Mouse (Mus musculus) heart, embryonic 14.5 days (tissue): Measurements from ENCODE around the gene Rap1a. TPM values are rescaled to one million over a fixed set of nuclear protein-coding genes. Genes with fewer than 3 reads are reported as not detected.

Experiments used
- ATAC-seq: fragments of 200-750 bp; cut with Nextera tagmentation; 2 replicates; pipeline ENCODE4 v1.8.0; 2017; ENCODE audit warnings: low read depth, moderate TSS enrichment; ENCODE audit not compliant: insufficient number of reproducible peaks, insufficient read depth, low FRiP score
- H3K27ac ChIP-seq, 2 experiments: fragments of 200-500 bp in 1 of 2; fragments of 300-500 bp in 1 of 2; sonication (generic) in 1 of 2; replicated peaks in 1 of 2; 2 replicates each; pipeline ENCODE4 v1.5.1; 2012 to 2014; ENCODE audit warnings: low read depth in 2 of 2, low read length in 2 of 2, control low read depth in 1 of 2, mild to moderate bottlenecking in 1 of 2, mixed read lengths in 1 of 2; ENCODE audit not compliant: control insufficient read depth in 1 of 2, insufficient read depth in 1 of 2
- H3K27me3 ChIP-seq: fragments of 300-500 bp; sonication (generic); 2 replicates; pipeline ENCODE4 v1.6.1; 2014; ENCODE audit warnings: mild to moderate bottlenecking, low read length, control low read depth; ENCODE audit not compliant: control insufficient read depth, insufficient read depth
- H3K36me3 ChIP-seq: fragments of 300-500 bp; sonication (generic); 2 replicates; pipeline ENCODE4 v1.6.1; 2014; ENCODE audit warnings: mild to moderate bottlenecking, control low read depth, low read length, mixed read lengths; ENCODE audit not compliant: control insufficient read depth, insufficient read depth
- H3K4me1 ChIP-seq, 2 experiments: fragments of 200-500 bp in 1 of 2; fragments of 300-500 bp in 1 of 2; sonication (generic) in 1 of 2; 2 replicates each; pipeline ENCODE4 v1.6.1; 2012 to 2014; ENCODE audit warnings: low read length in 2 of 2, control low read depth in 1 of 2, mixed read lengths in 1 of 2; ENCODE audit not compliant: control insufficient read depth in 2 of 2, insufficient read depth in 2 of 2
- H3K4me2 ChIP-seq: fragments of 300-500 bp; sonication (generic); 2 replicates; pipeline ENCODE4 v1.6.1; 2014; ENCODE audit warnings: mild to moderate bottlenecking, low read length
- H3K4me3 ChIP-seq, 2 experiments: fragments of 200-500 bp in 1 of 2; fragments of 300-500 bp in 1 of 2; sonication (generic) in 1 of 2; 2 replicates each; pipeline ENCODE4 v1.5.1; 2012 to 2014; ENCODE audit warnings: low read length in 2 of 2, mild to moderate bottlenecking in 2 of 2, control low read depth in 1 of 2, low read depth in 1 of 2, moderate library complexity in 1 of 2; ENCODE audit not compliant: control insufficient read depth in 1 of 2, insufficient read depth in 1 of 2
- H3K9ac ChIP-seq: fragments of 300-500 bp; sonication (generic); 2 replicates; pipeline ENCODE4 v1.6.1; 2014; ENCODE audit warnings: mild to moderate bottlenecking, low read length
- H3K9me3 ChIP-seq: fragments of 300-500 bp; sonication (generic); 2 replicates; pipeline ENCODE4 v1.6.1; 2016; ENCODE audit warnings: low read length, control low read depth; ENCODE audit not compliant: control insufficient read depth
- WGBS: fragments of 180-500 bp; shearing (Covaris S2); extraction: QIAGEN DNeasy Blood & Tissue Kit; methylation state at CpG from one replicate; pipeline ENCODE4 v1.1.7; 2014; 5-methylcytosine and 5-hydroxymethylcytosine counted together
- polyA plus RNA-seq: library from polyadenylated mRNA; unstranded; fragments of >200 nt; fragmentation: Nextera tagmentation; extraction: Ambion mirVana; gene quantifications from 2 replicates; pipeline ENCODE4 v1.2.1, GENCODE M21; 2014

The Rap1a gene
- polyA plus RNA-seq, 1 experiment from 2014 or later: 77.3 TPM

- no peak for ATAC-seq
- Histone ChIP-seq H3K27ac (no peak overlapping the region), H3K4me1 (no peaks in the 10 kb centered on the region), H3K27me3 (no peaks in the 10 kb centered on the region), H3K9me3 (peaks cover 3% of the 10 kb centered on the region; the same call in 1 of the 2 replicates), H3K9ac (no peak overlapping the region), H3K4me2 (no peak overlapping the region), H3K4me3 (no peak overlapping the region), H3K36me3 (no peaks in the 10 kb centered on the region)
- 96% methylated on average over 2 of the region's 2 CpGs for WGBS
Measured at GRCm38 (mm10) chr3:105791129-105791528, 10.0 kb downstream of the Rap1a start.

GRCm38 (mm10) chr3:105790338-105790737 is 10.8 kb downstream of the Rap1a start:
- H3K4me2 ChIP-seq: no peak overlapping the region
- peaks cover 3% of the 10 kb centered on the region; the same call in 1 of the 2 replicates for H3K9me3 ChIP-seq
- no peaks in the 10 kb centered on the region for H3K36me3 ChIP-seq
- ATAC-seq: no peak
- no peaks in the 10 kb centered on the region for H3K4me1 ChIP-seq
- no peaks in the 10 kb centered on the region for H3K27me3 ChIP-seq
- H3K27ac ChIP-seq: no peak overlapping the region
- H3K9ac ChIP-seq: no peak overlapping the region
- H3K4me3 ChIP-seq: no peak overlapping the region
- WGBS: 87% methylated on average over 1 of the region's 1 CpGs

GRCm38 (mm10) chr3:105789776-105790175 is 11.4 kb downstream of the Rap1a start:
- H3K27ac ChIP-seq: no peak overlapping the region
- ATAC-seq: no peak
- H3K9ac ChIP-seq: no peak overlapping the region

GRCm38 (mm10) chr3:105787328-105787727 is 13.8 kb downstream of the Rap1a start:
- no peak for ATAC-seq
- Histone ChIP-seq H3K27ac (no peak overlapping the region), H3K4me3 (no peak overlapping the region), H3K9me3 (peaks cover 3% of the 10 kb centered on the region; the same call in 1 of the 2 replicates), H3K27me3 (no peaks in the 10 kb centered on the region), H3K4me1 (peaks cover 0 to 10% of the 10 kb centered on the region in 2 experiments; a peak in 2 of 4 replicates), H3K36me3 (no peaks in the 10 kb centered on the region), H3K9ac (no peak overlapping the region), H3K4me2 (no peak overlapping the region)
- 89% methylated on average over 3 of the region's 3 CpGs for WGBS

More at GRCm38 (mm10) chr3:105789776-105790175, 11.4 kb downstream of the Rap1a start:
- Histone ChIP-seq H3K9me3 (peaks cover 3% of the 10 kb centered on the region; the same call in 1 of the 2 replicates), H3K36me3 (no peaks in the 10 kb centered on the region), H3K4me2 (no peak overlapping the region), H3K4me3 (no peak overlapping the region), H3K27me3 (no peaks in the 10 kb centered on the region), H3K4me1 (no peaks in the 10 kb centered on the region)
- 79% methylated on average over 1 of the region's 1 CpGs for WGBS

- ATAC-seq: no peak
- Histone ChIP-seq H3K36me3 (no peaks in the 10 kb centered on the region), H3K4me3 (no peak overlapping the region), H3K4me2 (no peak overlapping the region), H3K9ac (no peak overlapping the region), H3K27me3 (no peaks in the 10 kb centered on the region), H3K4me1 (peaks cover 0 to 10% of the 10 kb centered on the region in 2 experiments; a peak in 2 of 4 replicates), H3K27ac (no peak overlapping the region), H3K9me3 (peaks cover 3% of the 10 kb centered on the region; the same call in 1 of the 2 replicates)
Measured at GRCm38 (mm10) chr3:105785865-105786264, 15.3 kb downstream of the Rap1a start.

- no peaks in the 10 kb centered on the region for H3K27me3 ChIP-seq
- peaks cover 0 to 10% of the 10 kb centered on the region in 2 experiments; a peak in 2 of 4 replicates for H3K4me1 ChIP-seq
- H3K4me2 ChIP-seq: no peak overlapping the region
- WGBS: 36% methylated on average over 1 of the region's 1 CpGs
- H3K27ac ChIP-seq: no peak overlapping the region
- no peaks in the 10 kb centered on the region for H3K36me3 ChIP-seq
- no peak overlapping the region for H3K9ac ChIP-seq
- no peaks in the 10 kb centered on the region for H3K9me3 ChIP-seq
- H3K4me3 ChIP-seq: no peak overlapping the region
- ATAC-seq: no peak
Measured at GRCm38 (mm10) chr3:105783809-105784208, 17.3 kb downstream of the Rap1a start.

GRCm38 (mm10) chr3:105782406-105782805 is 18.7 kb downstream of the Rap1a start:
- Histone ChIP-seq H3K36me3 (no peaks in the 10 kb centered on the region), H3K4me1 (peaks cover 0 to 10% of the 10 kb centered on the region in 2 experiments; a peak in 2 of 4 replicates), H3K27ac (no peak overlapping the region), H3K4me3 (no peak overlapping the region), H3K27me3 (no peaks in the 10 kb centered on the region), H3K4me2 (no peak overlapping the region), H3K9ac (no peak overlapping the region), H3K9me3 (no peaks in the 10 kb centered on the region)
- no peak for ATAC-seq
- 70% methylated on average over 7 of the region's 7 CpGs for WGBS

GRCm38 (mm10) chr3:105777997-105778396 is 23.1 kb downstream of the Rap1a start:
- Histone ChIP-seq H3K36me3 (no peaks in the 10 kb centered on the region), H3K9me3 (no peaks in the 10 kb centered on the region), H3K4me3 (no peak overlapping the region), H3K4me2 (no peak overlapping the region), H3K27ac (no peak overlapping the region), H3K9ac (no peak overlapping the region), H3K4me1 (no peaks in the 10 kb centered on the region), H3K27me3 (no peaks in the 10 kb centered on the region)
- ATAC-seq: no peak
- 92% methylated on average over 3 of the region's 3 CpGs for WGBS
